Mouse (Mus musculus): ENCODE data around the gene Zfp410. TPM values are rescaled to one million over a fixed set of nuclear protein-coding genes. Genes with fewer than 3 reads are reported as not detected.
A peak's percentile ranks its signal among the peaks of the same experiment; 100 is the strongest.

Zfp410 gene
- polyA plus RNA-seq, 1 experiment from 2014 or later, result 32.3 TPM

DNA sequence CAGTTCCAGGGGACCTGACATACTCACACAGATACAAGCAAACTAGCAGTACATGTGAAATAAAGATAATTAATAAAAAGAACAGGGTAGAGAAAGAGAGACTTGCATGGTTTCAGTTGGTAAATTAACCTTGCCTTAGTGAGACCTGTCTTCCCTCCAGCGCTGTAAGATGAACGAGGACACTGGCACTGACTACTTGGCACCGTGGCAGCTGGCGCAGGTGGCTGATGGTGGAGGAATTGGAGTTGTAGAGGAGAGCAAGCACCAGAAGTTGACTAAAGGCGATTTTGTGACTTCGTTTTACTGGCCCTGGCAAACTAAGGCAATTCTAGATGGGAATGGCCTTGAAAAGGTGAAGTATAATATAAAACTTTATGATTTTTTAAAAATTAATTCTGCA lies 18.8 kb upstream of the Zfp410 start:
- TF ChIP-seq EP300 (optimal IDR thresholded peaks at IDR 0.05) (no peak), CTCF (IDR thresholded peaks at IDR 0.05; ENCODE audit: low read depth) (no peak)
- H3K36me3 ChIP-seq (ENCODE audit: control insufficient read depth, insufficient read depth, low read length), result peaks cover 20% of the 10 kb centered on the region
- H3K27me3 ChIP-seq (ENCODE audit: control insufficient read depth, insufficient read depth, low read length), result no peaks in the 10 kb centered on the region
- H3K9ac ChIP-seq (ENCODE audit: low read length), result no peak overlapping the region
- no peaks in the 10 kb centered on the region for H3K9me3 ChIP-seq (ENCODE audit: control insufficient read depth, low read length)
- ATAC-seq (ENCODE audit: low FRiP score, low TSS enrichment) (no peak), DNase-seq (ENCODE audit: low spot score) (no peak)
- WGBS, result 92% methylated on average over 6 of the region's 6 CpGs
- no peak overlapping the region for H3K27ac ChIP-seq (replicated peaks)
- H3K4me3 ChIP-seq (ENCODE audit: low read depth, low read length), result no peak overlapping the region
- H3K4me1 ChIP-seq (replicated peaks; ENCODE audit: control insufficient read depth, insufficient read depth), result no peaks in the 10 kb centered on the region
- H3K4me2 ChIP-seq (replicated peaks; ENCODE audit: low read depth), result no peak overlapping the region

DNA sequence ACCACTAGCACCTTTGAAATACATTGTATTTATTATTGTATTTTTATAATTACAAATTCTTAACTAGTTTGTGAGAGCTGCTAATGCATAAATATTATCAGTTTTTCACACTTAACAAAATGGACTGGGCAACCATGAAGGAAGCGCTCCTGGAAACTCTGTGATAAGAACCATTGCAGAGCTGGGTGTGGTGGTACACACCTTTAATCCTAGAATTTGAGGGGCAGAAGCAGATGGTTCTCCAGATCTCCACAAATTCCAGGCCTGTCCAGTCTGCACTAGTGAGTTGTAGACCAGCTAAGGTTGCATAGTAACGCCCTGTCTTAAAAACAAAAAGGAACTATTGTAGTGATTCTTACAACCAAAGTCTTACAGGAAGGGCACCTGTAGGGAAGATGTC lies 17.4 kb upstream of the Zfp410 start:
- DNase-seq (ENCODE audit: low spot score), result no peak
- no peaks in the 10 kb centered on the region for H3K27me3 ChIP-seq (ENCODE audit: control insufficient read depth, insufficient read depth, low read length)
- TF ChIP-seq CTCF (IDR thresholded peaks at IDR 0.05; ENCODE audit: low read depth) (no peak), EP300 (optimal IDR thresholded peaks at IDR 0.05) (no peak)
- H3K36me3 ChIP-seq (ENCODE audit: control insufficient read depth, insufficient read depth, low read length), result peaks cover 16% of the 10 kb centered on the region
- H3K27ac ChIP-seq (replicated peaks), result no peak overlapping the region
- no peak for ATAC-seq (ENCODE audit: low FRiP score, low TSS enrichment)
- no peak overlapping the region for H3K4me2 ChIP-seq (replicated peaks; ENCODE audit: low read depth)
- no peaks in the 10 kb centered on the region for H3K4me1 ChIP-seq (replicated peaks; ENCODE audit: control insufficient read depth, insufficient read depth)
- H3K4me3 ChIP-seq (ENCODE audit: low read depth, low read length), result no peak overlapping the region
- H3K9me3 ChIP-seq (ENCODE audit: control insufficient read depth, low read length), result no peaks in the 10 kb centered on the region
- H3K9ac ChIP-seq (ENCODE audit: low read length), result no peak overlapping the region
- 91% methylated on average over 2 of the region's 2 CpGs for WGBS

DNA sequence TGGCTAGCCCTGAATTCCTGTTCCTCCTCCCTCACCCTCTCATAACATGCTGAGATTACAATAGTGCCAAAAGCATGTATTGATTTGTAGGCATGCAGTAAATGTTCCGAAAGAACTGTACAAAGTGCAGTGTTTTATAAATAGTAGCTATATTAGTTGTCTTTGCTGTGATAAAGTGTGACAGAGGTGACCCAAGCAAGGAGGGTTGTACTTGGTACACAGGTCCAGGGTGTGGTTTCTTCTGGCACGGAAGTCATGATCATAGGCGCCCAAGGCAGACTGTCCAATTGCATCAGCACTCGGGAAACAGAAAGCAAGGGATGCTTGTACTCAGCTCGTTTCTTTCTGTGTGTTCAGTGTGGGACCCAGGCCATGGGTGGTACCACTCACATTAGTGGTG lies 12.6 kb upstream of the Zfp410 start:
- TF ChIP-seq EP300 (optimal IDR thresholded peaks at IDR 0.05), result no peak
- no peak for TF ChIP-seq CTCF (IDR thresholded peaks at IDR 0.05; ENCODE audit: low read depth)
- Histone ChIP-seq H3K27me3 (ENCODE audit: control insufficient read depth, insufficient read depth, low read length) (no peaks in the 10 kb centered on the region), H3K4me2 (replicated peaks; ENCODE audit: low read depth) (no peak overlapping the region), H3K9me3 (ENCODE audit: control insufficient read depth, low read length) (no peaks in the 10 kb centered on the region), H3K4me3 (ENCODE audit: low read depth, low read length) (no peak overlapping the region), H3K27ac (replicated peaks) (0 out of 2 replicates have a peak overlapping the region, but pooled peaks have one; percentile 35), H3K4me1 (replicated peaks; ENCODE audit: control insufficient read depth, insufficient read depth) (no peaks in the 10 kb centered on the region), H3K36me3 (ENCODE audit: control insufficient read depth, insufficient read depth, low read length) (peaks cover 10% of the 10 kb centered on the region), H3K9ac (ENCODE audit: low read length) (no peak overlapping the region)
- 76% methylated on average over 5 of the region's 5 CpGs for WGBS
- peak; percentile 95 for ATAC-seq (ENCODE audit: low FRiP score, low TSS enrichment)
- peak; percentile 26 for DNase-seq (ENCODE audit: low spot score)

DNA sequence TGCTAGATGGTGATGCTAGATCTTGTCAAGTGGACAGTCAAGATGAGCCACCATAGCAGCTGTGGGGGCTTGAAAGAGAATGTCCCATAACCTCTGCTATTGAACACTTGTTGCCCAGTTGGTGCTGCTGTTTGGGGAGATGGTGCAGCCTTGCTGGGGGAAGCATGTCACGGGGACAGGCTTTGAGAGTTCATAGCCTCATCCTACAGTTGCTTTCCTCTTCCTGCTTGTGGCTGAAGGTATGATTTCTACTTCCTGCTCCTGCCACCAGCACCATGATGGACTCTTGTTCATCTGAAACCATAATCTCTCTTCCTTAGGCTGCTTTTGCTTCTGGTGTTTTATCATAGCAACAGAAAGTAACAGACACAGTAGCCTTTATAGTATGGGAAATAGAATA lies 12.1 kb upstream of the Zfp410 start:
- 61% methylated on average over 1 of the region's 1 CpGs for WGBS
- TF ChIP-seq CTCF (IDR thresholded peaks at IDR 0.05; ENCODE audit: low read depth), result no peak
- TF ChIP-seq EP300 (optimal IDR thresholded peaks at IDR 0.05), result no peak
- peak; percentile 67; the same call in 1 of the 2 replicates for ATAC-seq (ENCODE audit: low FRiP score, low TSS enrichment)
- no peak for DNase-seq (ENCODE audit: low spot score)
- Histone ChIP-seq H3K9me3 (ENCODE audit: control insufficient read depth, low read length) (no peaks in the 10 kb centered on the region), H3K9ac (ENCODE audit: low read length) (no peak overlapping the region), H3K27ac (replicated peaks) (0 out of 2 replicates have a peak overlapping the region, but pooled peaks have one; percentile 35), H3K4me3 (ENCODE audit: low read depth, low read length) (no peak overlapping the region), H3K36me3 (ENCODE audit: control insufficient read depth, insufficient read depth, low read length) (peaks cover 10% of the 10 kb centered on the region), H3K4me1 (replicated peaks; ENCODE audit: control insufficient read depth, insufficient read depth) (no peaks in the 10 kb centered on the region), H3K4me2 (replicated peaks; ENCODE audit: low read depth) (no peak overlapping the region), H3K27me3 (ENCODE audit: control insufficient read depth, insufficient read depth, low read length) (no peaks in the 10 kb centered on the region)

DNA sequence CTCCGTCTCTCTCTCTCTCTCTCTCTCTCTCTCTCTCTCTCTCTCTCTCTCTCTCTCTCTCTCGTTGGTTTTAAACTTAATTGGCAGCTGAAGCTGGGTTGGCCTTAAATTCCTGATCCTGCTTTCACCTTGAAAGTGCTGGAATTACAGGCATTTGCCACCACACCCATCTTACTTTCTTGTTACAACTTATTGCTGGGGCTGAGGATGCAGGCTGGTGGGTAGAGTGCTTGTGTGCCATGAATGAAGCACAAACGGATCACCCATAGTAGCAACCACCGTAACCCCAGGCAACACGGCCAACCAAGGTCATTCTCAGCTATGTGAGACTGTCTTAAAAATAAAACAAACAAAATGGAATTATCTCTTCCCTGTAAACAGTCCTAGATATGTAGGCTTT lies 5.3 kb upstream of the Zfp410 start:
- Histone ChIP-seq H3K9ac (ENCODE audit: low read length) (no peak overlapping the region), H3K27ac (replicated peaks) (no peak overlapping the region), H3K9me3 (ENCODE audit: control insufficient read depth, low read length) (no peaks in the 10 kb centered on the region), H3K36me3 (ENCODE audit: control insufficient read depth, insufficient read depth, low read length) (no peaks in the 10 kb centered on the region; the same call in none of the 2 replicates), H3K27me3 (ENCODE audit: control insufficient read depth, insufficient read depth, low read length) (no peaks in the 10 kb centered on the region), H3K4me3 (ENCODE audit: low read depth, low read length) (no peak overlapping the region), H3K4me2 (replicated peaks; ENCODE audit: low read depth) (no peak overlapping the region), H3K4me1 (replicated peaks; ENCODE audit: control insufficient read depth, insufficient read depth) (no peaks in the 10 kb centered on the region)
- 61% methylated on average over 3 of the region's 5 CpGs for WGBS
- no peak for ATAC-seq (ENCODE audit: low FRiP score, low TSS enrichment)
- no peak for DNase-seq (ENCODE audit: low spot score)
- TF ChIP-seq CTCF (IDR thresholded peaks at IDR 0.05; ENCODE audit: low read depth) (no peak), EP300 (optimal IDR thresholded peaks at IDR 0.05) (no peak)

DNA sequence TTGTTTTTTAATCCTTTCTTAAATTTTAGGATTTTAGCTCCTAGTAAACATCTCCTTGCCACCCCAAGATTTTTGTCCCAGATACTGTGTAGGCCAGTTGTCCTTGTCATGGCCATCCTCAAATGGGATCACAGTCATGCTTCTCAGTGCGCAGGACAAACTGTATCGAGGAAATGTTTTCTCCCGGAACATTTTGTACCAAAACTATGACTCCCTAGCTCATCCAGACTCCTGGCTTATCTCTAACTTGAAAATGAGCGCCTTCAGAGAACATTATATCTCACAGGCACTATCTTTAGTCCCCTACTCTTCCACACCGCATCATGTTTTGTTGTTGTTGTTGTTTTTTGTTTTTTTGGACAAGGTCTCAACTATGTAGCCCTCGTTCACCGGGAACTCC lies 646 bp upstream of the Zfp410 start:
- H3K27me3 ChIP-seq (ENCODE audit: control insufficient read depth, insufficient read depth, low read length), result no peaks in the 10 kb centered on the region
- WGBS, result 32% methylated on average over 7 of the region's 7 CpGs
- TF ChIP-seq EP300 (optimal IDR thresholded peaks at IDR 0.05) (no peak), CTCF (IDR thresholded peaks at IDR 0.05; ENCODE audit: low read depth) (no peak)
- H3K4me3 ChIP-seq (ENCODE audit: low read depth, low read length), result peak overlapping the region; percentile 97
- no peaks in the 10 kb centered on the region for H3K4me1 ChIP-seq (replicated peaks; ENCODE audit: control insufficient read depth, insufficient read depth)
- H3K9ac ChIP-seq (ENCODE audit: low read length), result peak overlapping the region; percentile 99
- H3K36me3 ChIP-seq (ENCODE audit: control insufficient read depth, insufficient read depth, low read length), result no peaks in the 10 kb centered on the region
- ATAC-seq (ENCODE audit: low FRiP score, low TSS enrichment), result no peak
- DNase-seq (ENCODE audit: low spot score), result no peak
- H3K9me3 ChIP-seq (ENCODE audit: control insufficient read depth, low read length), result no peaks in the 10 kb centered on the region
- H3K27ac ChIP-seq (replicated peaks), result peak overlapping the region; percentile 94
- H3K4me2 ChIP-seq (replicated peaks; ENCODE audit: low read depth), result peak overlapping the region; percentile 87
